19 mouse cellular contexts compared by ENCODE assay signal in genomic region chr11:70791676-70792075, GRCm38 (mm10). TPM values are rescaled to one million over a fixed set of nuclear protein-coding genes. Genes with fewer than 3 reads are reported as not detected.
"Had no signal": no experiment of that assay in that cellular context is flagged by ENCODE, and none has a peak within 500 bp of the region (broad histone marks: within the 10 kb centered on the region; RNA-seq: fewer than 3 reads in every experiment).

No protein-coding gene starts in this region.

- DNase-seq: kidney, adult 9 months; kidney, postnatal 14 days; kidney, postnatal 4 days; liver; lung, adult 18-20 months; lung, postnatal 10 days; lung, postnatal 36 days; midbrain, embryonic 14.5 days; right cerebral cortex, adult 18-20 months; right cerebral cortex, postnatal 14 days; right cerebral cortex, postnatal 4 days; spleen, adult 18-20 months; thymus, adult 18-20 months; thymus, postnatal 36 days had no signal

- ATAC-seq: liver, embryonic 12.5 days had no signal

RNA-seq across cellular contexts. Expression of gene Scimp, which starts 20.7 kb away (rescaled TPM):
- total RNA-seq: layer of hippocampus, adult 18-20 months; layer of hippocampus, postnatal 14 days; left cerebral cortex, postnatal 25 days; midbrain, postnatal 0 days had no signal
